Mouse (Mus musculus): ENCODE measurements around the gene Wars.

Gene Wars

GRCm38 (mm10) chr12:108909846-108910433, 16.0 kb upstream of the Wars start:
- DNase-seq (ENCODE audit: low spot score): no peak

GRCm38 (mm10) chr12:108906398-108906797, 12.4 kb upstream of the Wars start:
- DNase-seq (ENCODE audit: low spot score): no peak

GRCm38 (mm10) chr12:108905620-108906302, 11.8 kb upstream of the Wars start:
- no peak for DNase-seq (ENCODE audit: low spot score)

GRCm38 (mm10) chr12:108904276-108904653, 10.3 kb upstream of the Wars start:
- no peak for DNase-seq (ENCODE audit: low spot score)

GRCm38 (mm10) chr12:108903600-108904275, 9.8 kb upstream of the Wars start:
- DNase-seq (ENCODE audit: low spot score): peak; percentile 65

- DNase-seq (ENCODE audit: low spot score): peak; percentile 52
Measured at GRCm38 (mm10) chr12:108902940-108903339, 9.0 kb upstream of the Wars start.

GRCm38 (mm10) chr12:108901346-108901745, 7.4 kb upstream of the Wars start:
- DNase-seq (ENCODE audit: low spot score): no peak

- peak; percentile 40 for DNase-seq (ENCODE audit: low spot score)
Measured at GRCm38 (mm10) chr12:108896006-108896405, 2.0 kb upstream of the Wars start.

- DNase-seq (ENCODE audit: low spot score): no peak
Measured at GRCm38 (mm10) chr12:108894432-108894816, 450 bp upstream of the Wars start.

GRCm38 (mm10) chr12:108892989-108893714, 822 bp downstream of the Wars start, which contains the start of gene Wdr25:
Wdr25 (plus strand) TSS chr12:108893631.
- no peak for DNase-seq (ENCODE audit: low spot score)

- no peak for DNase-seq (ENCODE audit: low spot score)
Measured at GRCm38 (mm10) chr12:108888632-108889031, 5.3 kb downstream of the Wars start.

GRCm38 (mm10) chr12:108887077-108887476, 6.9 kb downstream of the Wars start:
- DNase-seq (ENCODE audit: low spot score): no peak

- no peak for DNase-seq (ENCODE audit: low spot score)
Measured at GRCm38 (mm10) chr12:108885906-108886305, 8.1 kb downstream of the Wars start.

GRCm38 (mm10) chr12:108882776-108883175, 11.2 kb downstream of the Wars start:
- DNase-seq (ENCODE audit: low spot score): no peak

GRCm38 (mm10) chr12:108881192-108881591, 12.8 kb downstream of the Wars start:
- no peak for DNase-seq (ENCODE audit: low spot score)

GRCm38 (mm10) chr12:108880606-108881005, 13.4 kb downstream of the Wars start:
- DNase-seq (ENCODE audit: low spot score): peak; percentile 33

GRCm38 (mm10) chr12:108879138-108879537, 14.8 kb downstream of the Wars start:
- DNase-seq (ENCODE audit: low spot score): no peak

GRCm38 (mm10) chr12:108873122-108873521, 20.9 kb downstream of the Wars start:
- no peak for DNase-seq (ENCODE audit: low spot score)

GRCm38 (mm10) chr12:108869575-108869974, 24.4 kb downstream of the Wars start:
- DNase-seq (ENCODE audit: low spot score): no peak

GRCm38 (mm10) chr12:108865007-108865494, 28.9 kb downstream of the Wars start:
- DNase-seq (ENCODE audit: low spot score): no peak

GRCm38 (mm10) chr12:108858486-108858885, 35.5 kb downstream of the Wars start:
- no peak for DNase-seq (ENCODE audit: low spot score)

GRCm38 (mm10) chr12:108857589-108858184, 36.3 kb downstream of the Wars start:
- peak; percentile 43 for DNase-seq (ENCODE audit: low spot score)

Data from urinary bladder, postnatal 14 days (tissue).